Mouse (Mus musculus): Measurements from ENCODE around the gene Il22ra2.

- TF ChIP-seq CTCF (IDR thresholded peaks at IDR 0.05; ENCODE audit: borderline replicate concordance, control insufficient read depth, extremely low read depth, insufficient read depth, low read length, poor library complexity) (no peak), POLR2A (IDR thresholded peaks at IDR 0.05; ENCODE audit: control insufficient read depth, extremely low read depth, insufficient read depth, low read length, poor library complexity) (no peak)
Measured at GRCm38 (mm10) chr10:19599331-19600092, 22.3 kb upstream of the Il22ra2 start.

All from thymus, adult 2 months (tissue).